Mouse (Mus musculus) heart, embryonic 14.5 days (tissue): ENCODE data around the gene Npl. TPM values are rescaled to one million over a fixed set of nuclear protein-coding genes. Genes with fewer than 3 reads are reported as not detected.

Source experiments
- ATAC-seq: fragments of 200-750 bp; cut with Nextera tagmentation; 2 replicates; pipeline ENCODE4 v1.8.0; 2017; ENCODE audit warnings: low read depth, moderate TSS enrichment; ENCODE audit not compliant: insufficient number of reproducible peaks, insufficient read depth, low FRiP score
- H3K27ac ChIP-seq, 2 experiments: fragments of 200-500 bp in 1 of 2; fragments of 300-500 bp in 1 of 2; sonication (generic) in 1 of 2; replicated peaks in 1 of 2; 2 replicates each; pipeline ENCODE4 v1.5.1; 2012 to 2014; ENCODE audit warnings: low read depth in 2 of 2, low read length in 2 of 2, control low read depth in 1 of 2, mild to moderate bottlenecking in 1 of 2, mixed read lengths in 1 of 2; ENCODE audit not compliant: control insufficient read depth in 1 of 2, insufficient read depth in 1 of 2
- H3K27me3 ChIP-seq: fragments of 300-500 bp; sonication (generic); 2 replicates; pipeline ENCODE4 v1.6.1; 2014; ENCODE audit warnings: mild to moderate bottlenecking, low read length, control low read depth; ENCODE audit not compliant: control insufficient read depth, insufficient read depth
- H3K36me3 ChIP-seq: fragments of 300-500 bp; sonication (generic); 2 replicates; pipeline ENCODE4 v1.6.1; 2014; ENCODE audit warnings: mild to moderate bottlenecking, control low read depth, low read length, mixed read lengths; ENCODE audit not compliant: control insufficient read depth, insufficient read depth
- H3K4me1 ChIP-seq, 2 experiments: fragments of 200-500 bp in 1 of 2; fragments of 300-500 bp in 1 of 2; sonication (generic) in 1 of 2; 2 replicates each; pipeline ENCODE4 v1.6.1; 2012 to 2014; ENCODE audit warnings: low read length in 2 of 2, control low read depth in 1 of 2, mixed read lengths in 1 of 2; ENCODE audit not compliant: control insufficient read depth in 2 of 2, insufficient read depth in 2 of 2
- H3K4me2 ChIP-seq: fragments of 300-500 bp; sonication (generic); 2 replicates; pipeline ENCODE4 v1.6.1; 2014; ENCODE audit warnings: mild to moderate bottlenecking, low read length
- H3K4me3 ChIP-seq, 2 experiments: fragments of 200-500 bp in 1 of 2; fragments of 300-500 bp in 1 of 2; sonication (generic) in 1 of 2; 2 replicates each; pipeline ENCODE4 v1.5.1; 2012 to 2014; ENCODE audit warnings: low read length in 2 of 2, mild to moderate bottlenecking in 2 of 2, control low read depth in 1 of 2, low read depth in 1 of 2, moderate library complexity in 1 of 2; ENCODE audit not compliant: control insufficient read depth in 1 of 2, insufficient read depth in 1 of 2
- H3K9ac ChIP-seq: fragments of 300-500 bp; sonication (generic); 2 replicates; pipeline ENCODE4 v1.6.1; 2014; ENCODE audit warnings: mild to moderate bottlenecking, low read length
- H3K9me3 ChIP-seq: fragments of 300-500 bp; sonication (generic); 2 replicates; pipeline ENCODE4 v1.6.1; 2016; ENCODE audit warnings: low read length, control low read depth; ENCODE audit not compliant: control insufficient read depth
- WGBS: fragments of 180-500 bp; shearing (Covaris S2); extraction: QIAGEN DNeasy Blood & Tissue Kit; methylation state at CpG from one replicate; pipeline ENCODE4 v1.1.7; 2014; 5-methylcytosine and 5-hydroxymethylcytosine counted together
- polyA plus RNA-seq: library from polyadenylated mRNA; unstranded; fragments of >200 nt; fragmentation: Nextera tagmentation; extraction: Ambion mirVana; gene quantifications from 2 replicates; pipeline ENCODE4 v1.2.1, GENCODE M21; 2014

The Npl gene
- 5.6 and 6.8 TPM in 2 replicates for polyA plus RNA-seq

DNA sequence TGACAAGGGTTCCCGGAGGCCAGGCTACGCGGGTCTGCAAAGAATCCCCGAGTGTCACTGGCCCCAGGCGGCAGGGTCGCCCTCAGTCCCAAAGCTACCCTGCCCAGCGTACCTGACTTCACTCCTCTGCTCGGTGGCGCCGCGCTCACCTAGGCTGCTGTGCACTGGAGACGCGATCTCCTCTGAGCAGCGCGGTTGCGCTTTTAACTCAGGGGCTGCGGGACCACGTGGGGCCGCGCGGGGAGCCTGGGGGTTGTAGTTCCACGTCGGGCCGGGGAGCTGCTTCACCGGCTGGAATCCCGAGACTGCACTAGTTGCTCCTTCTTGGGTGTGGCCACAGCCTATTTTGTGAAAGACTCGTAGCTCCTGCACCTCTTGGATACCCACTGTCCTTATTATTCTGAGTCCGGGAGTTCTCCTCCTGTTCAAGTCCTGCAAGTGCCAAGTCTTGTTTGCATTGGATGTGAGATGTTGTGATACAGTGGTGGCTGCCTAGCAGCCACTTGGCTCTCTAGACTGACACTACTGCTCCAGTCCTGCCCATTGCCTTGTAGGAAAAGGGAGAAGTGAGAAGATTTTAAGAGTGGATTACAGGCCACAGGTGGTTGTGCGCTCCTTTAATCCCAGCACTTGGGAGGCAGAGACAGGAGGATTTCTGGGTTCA lies at the start of gene Npl:
Gene Npl, minus strand, starts transcription at position 510 of the 664 bp plus-strand sequence.
- H3K4me2 ChIP-seq = peak within 1 kb of the TSS; percentile 77
- no peak within 1 kb of the TSS for H3K27ac ChIP-seq
- WGBS = 5% methylated on average over 29 of the region's 29 CpGs
- peak within 1 kb of the TSS; percentile 72 for H3K9ac ChIP-seq
- no peaks in the 10 kb centered on the region for H3K36me3 ChIP-seq
- H3K27me3 ChIP-seq = no peaks in the 10 kb centered on the region
- peaks cover 0 to 5% of the 10 kb centered on the region in 2 experiments; a peak in 1 of 4 replicates for H3K4me1 ChIP-seq
- H3K4me3 ChIP-seq = peak within 1 kb of the TSS; percentile 53 to 64
- H3K9me3 ChIP-seq = no peaks in the 10 kb centered on the region
- ATAC-seq = peak; percentile 75

DNA sequence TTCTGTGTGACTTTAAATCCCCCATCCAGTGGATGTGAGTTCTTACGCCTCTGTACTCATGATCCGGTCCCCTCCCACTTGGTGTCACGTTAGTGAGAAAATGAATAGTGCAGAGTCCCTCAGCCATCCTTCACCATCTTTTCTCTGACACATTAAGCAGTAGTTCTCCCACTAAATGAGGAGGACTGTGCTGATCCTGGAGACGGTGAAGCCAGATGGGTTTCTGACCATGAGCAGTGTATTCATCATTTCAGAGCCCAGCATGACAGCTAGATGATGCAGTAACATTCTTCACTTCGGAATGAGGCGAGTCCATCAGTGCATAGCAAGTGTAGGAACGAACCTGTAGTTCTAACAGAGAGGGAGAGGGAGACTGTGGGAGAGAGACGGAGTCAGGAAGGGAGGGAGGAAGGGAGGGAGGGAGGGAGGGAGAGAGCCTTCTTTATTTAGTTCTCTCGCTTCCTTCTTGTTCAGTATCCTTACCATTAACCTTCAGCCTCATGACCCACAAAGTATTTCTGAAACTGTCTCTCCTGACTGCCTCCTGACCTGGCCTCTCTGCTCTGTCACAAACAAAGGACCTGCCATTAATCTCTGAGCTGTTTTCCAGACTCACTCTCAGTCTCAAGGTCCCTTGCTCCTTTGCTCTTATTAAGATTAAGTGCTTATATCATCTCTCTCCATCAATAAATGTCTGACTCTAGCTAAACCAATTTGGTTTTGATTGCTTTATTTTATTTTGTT lies 49.6 kb upstream of the Npl start:
- Histone ChIP-seq H3K9me3 (no peaks in the 10 kb centered on the region), H3K4me3 (no peak overlapping the region), H3K27ac (peak overlapping the region; percentile 76 to 85), H3K4me2 (peak overlapping the region; percentile 16; the same call in 1 of the 2 replicates), H3K4me1 (peaks cover 10 to 24% of the 10 kb centered on the region in 2 experiments), H3K27me3 (no peaks in the 10 kb centered on the region), H3K36me3 (no peaks in the 10 kb centered on the region), H3K9ac (no peak overlapping the region)
- no peak for ATAC-seq
- WGBS = 40% methylated on average over 9 of the region's 9 CpGs

DNA sequence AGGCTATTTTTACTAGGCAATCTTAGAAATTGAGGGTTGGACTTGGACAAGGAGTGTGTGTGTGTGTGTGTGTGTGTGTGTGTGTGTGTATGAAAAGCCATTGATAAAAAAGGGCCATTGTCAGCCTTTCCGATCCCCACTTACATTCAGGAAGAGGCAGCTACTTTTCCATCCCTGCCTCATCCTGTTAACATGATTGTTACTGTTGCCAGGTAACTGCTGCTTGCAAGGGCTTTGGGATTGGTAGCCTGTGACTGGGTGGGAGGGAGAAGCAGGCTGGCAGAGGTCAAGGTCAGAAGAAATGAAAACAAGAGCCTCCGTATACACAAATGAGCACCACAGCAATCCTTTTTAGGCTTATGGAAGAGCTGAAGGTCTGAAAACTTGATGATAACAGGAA lies 48.9 kb upstream of the Npl start:
- peak overlapping the region; percentile 16; the same call in 1 of the 2 replicates for H3K4me2 ChIP-seq
- peak overlapping the region in 1 of 2 experiments; percentile 76; a peak in 1 of 4 replicates for H3K27ac ChIP-seq
- no peak overlapping the region for H3K4me3 ChIP-seq
- peaks cover 10 to 24% of the 10 kb centered on the region in 2 experiments for H3K4me1 ChIP-seq
- 21% methylated on average over 2 of the region's 2 CpGs for WGBS
- ATAC-seq = peak; percentile 68; the same call in 1 of the 2 replicates
- H3K9me3 ChIP-seq = no peaks in the 10 kb centered on the region
- H3K9ac ChIP-seq = no peak overlapping the region
- no peaks in the 10 kb centered on the region for H3K36me3 ChIP-seq
- H3K27me3 ChIP-seq = no peaks in the 10 kb centered on the region

DNA sequence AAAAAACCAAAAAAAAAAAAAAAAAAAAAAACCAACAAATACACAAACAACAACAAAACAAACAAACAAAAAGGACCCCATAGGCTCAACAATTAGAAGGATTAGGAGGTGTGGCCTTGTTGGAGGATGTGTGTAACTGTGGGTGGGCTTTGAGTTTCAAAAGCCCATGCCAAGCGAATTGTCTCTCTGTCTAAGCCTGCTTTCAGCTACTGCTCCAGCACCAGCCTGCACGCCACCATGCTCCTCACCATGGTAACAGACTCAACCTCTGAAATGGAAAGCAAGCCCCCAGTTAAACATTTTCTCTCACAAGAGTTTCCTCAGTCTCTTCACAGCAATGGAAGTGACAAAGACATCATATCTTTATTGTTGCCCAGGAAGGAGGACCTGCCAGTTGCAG lies 43.8 kb upstream of the Npl start:
- WGBS = 93% methylated on average over 2 of the region's 2 CpGs
- no peaks in the 10 kb centered on the region for H3K27me3 ChIP-seq
- no peak overlapping the region for H3K9ac ChIP-seq
- H3K4me1 ChIP-seq = peaks cover 3 to 4% of the 10 kb centered on the region in 2 experiments; a peak in 3 of 4 replicates
- no peaks in the 10 kb centered on the region for H3K9me3 ChIP-seq
- H3K36me3 ChIP-seq = no peaks in the 10 kb centered on the region
- ATAC-seq = no peak
- H3K4me3 ChIP-seq = no peak overlapping the region
- H3K27ac ChIP-seq = no peak overlapping the region
- H3K4me2 ChIP-seq = no peak overlapping the region

DNA sequence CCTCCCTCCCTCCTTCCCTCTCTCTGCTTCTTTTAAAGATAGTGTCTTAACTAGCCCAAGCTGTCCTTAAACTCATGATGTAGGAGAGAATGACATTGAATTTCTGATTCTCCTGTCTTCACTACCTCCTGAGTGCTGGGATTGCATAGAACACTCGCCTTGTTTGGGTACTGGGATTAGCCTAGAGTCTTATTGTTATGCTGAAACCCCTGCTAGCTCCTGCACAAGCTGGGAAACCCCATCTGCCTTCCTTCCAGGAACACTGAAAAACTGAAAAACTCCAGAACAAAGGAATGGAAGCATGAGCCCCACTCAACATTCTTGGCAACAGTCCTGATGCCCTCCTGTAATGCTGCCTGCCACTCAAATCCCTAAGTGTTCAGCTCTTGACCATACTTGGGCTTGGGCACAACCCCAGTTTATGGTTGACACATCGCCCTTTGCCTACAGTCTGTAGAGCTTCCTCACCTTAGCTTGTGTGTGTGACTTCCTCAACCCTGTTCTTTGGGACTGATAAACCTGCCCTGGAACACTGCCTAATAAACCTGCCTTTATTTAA lies 40.4 kb upstream of the Npl start:
- WGBS = 52% methylated on average over 2 of the region's 2 CpGs
- Histone ChIP-seq H3K4me1 (peaks cover 12 to 15% of the 10 kb centered on the region in 2 experiments; a peak in 3 of 4 replicates), H3K9ac (no peak overlapping the region), H3K27me3 (no peaks in the 10 kb centered on the region), H3K9me3 (no peaks in the 10 kb centered on the region), H3K27ac (peak overlapping the region; percentile 32 to 49; a peak in 3 of 4 replicates), H3K4me2 (no peak overlapping the region), H3K4me3 (no peak overlapping the region), H3K36me3 (no peaks in the 10 kb centered on the region)
- peak; percentile 54; the same call in 1 of the 2 replicates for ATAC-seq

DNA sequence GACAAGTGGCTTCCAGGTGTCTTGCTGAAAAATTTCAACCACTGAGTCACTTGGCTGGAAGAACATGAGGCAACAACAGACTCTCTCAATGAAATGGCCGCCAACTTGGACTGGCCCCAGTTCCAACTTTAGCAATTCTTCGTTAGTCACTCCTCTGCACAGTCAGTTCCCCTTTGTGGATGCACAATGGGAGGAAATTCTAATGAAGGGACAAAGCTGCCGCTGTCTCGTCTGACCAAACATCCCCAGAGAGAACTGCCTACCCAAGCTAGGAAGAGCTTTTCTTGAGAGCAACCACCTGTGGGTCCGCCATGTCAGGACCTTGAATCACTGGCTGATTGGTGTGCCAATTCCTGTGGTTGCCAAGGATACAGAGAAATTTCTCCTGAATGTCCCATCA lies 38.1 kb upstream of the Npl start:
- no peak overlapping the region for H3K4me3 ChIP-seq
- H3K9ac ChIP-seq = no peak overlapping the region
- no peak overlapping the region for H3K27ac ChIP-seq
- peaks cover 12 to 16% of the 10 kb centered on the region in 2 experiments; a peak in 3 of 4 replicates for H3K4me1 ChIP-seq
- no peaks in the 10 kb centered on the region for H3K27me3 ChIP-seq
- no peaks in the 10 kb centered on the region for H3K9me3 ChIP-seq
- no peak for ATAC-seq
- WGBS = 77% methylated on average over 5 of the region's 5 CpGs
- no peaks in the 10 kb centered on the region for H3K36me3 ChIP-seq
- no peak overlapping the region for H3K4me2 ChIP-seq

DNA sequence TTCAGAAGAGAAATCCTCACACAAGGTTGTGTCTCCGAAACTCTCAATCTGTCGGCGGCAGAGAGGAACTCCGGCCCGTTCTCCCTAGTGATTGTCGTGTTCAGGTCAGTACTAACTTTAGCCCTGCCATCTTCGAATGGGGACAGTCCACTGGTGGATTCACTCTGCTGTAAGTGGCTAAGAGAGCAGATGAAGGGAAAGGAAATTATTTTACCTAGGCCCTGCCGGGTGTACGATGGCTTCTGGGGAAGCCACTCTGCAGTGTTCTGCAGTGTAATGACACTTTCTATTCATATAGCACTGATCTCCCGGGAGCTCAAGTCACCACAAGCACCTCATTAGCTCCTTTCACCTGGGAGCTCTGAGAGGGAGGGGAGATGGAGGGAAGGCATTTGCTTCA lies 37.0 kb upstream of the Npl start:
- Histone ChIP-seq H3K4me2 (no peak overlapping the region), H3K27me3 (no peaks in the 10 kb centered on the region), H3K27ac (peak overlapping the region in 1 of 2 experiments; percentile 79; a peak in 1 of 4 replicates), H3K9me3 (no peaks in the 10 kb centered on the region), H3K4me1 (peaks cover 12 to 16% of the 10 kb centered on the region in 2 experiments; a peak in 3 of 4 replicates), H3K36me3 (no peaks in the 10 kb centered on the region), H3K4me3 (no peak overlapping the region), H3K9ac (no peak overlapping the region)
- no peak for ATAC-seq
- WGBS = 77% methylated on average over 10 of the region's 10 CpGs
